Mouse (Mus musculus) MEL (cell line): Measurements from ENCODE around the gene Zfp282. TPM values are rescaled to one million over a fixed set of nuclear protein-coding genes. Genes with fewer than 3 reads are reported as not detected.

Source experiments
- DNase-seq: peaks from one replicate; pipeline ENCODE4 v3.0.0; 2011; ENCODE audit warnings: low read depth, low spot score
- H3K27ac ChIP-seq: 2 replicates; pipeline ENCODE4 v1.5.1; 2012; ENCODE audit warnings: low read depth, mild to moderate bottlenecking, control low read depth, low read length, moderate library complexity; ENCODE audit not compliant: control insufficient read depth
- H3K27me3 ChIP-seq, 2 experiments: fragments of 150-350 bp in 1 of 2; sonication (generic) in 1 of 2; 2 replicates each; pipeline ENCODE4 v1.6.1; 2012; ENCODE audit warnings: low read length in 2 of 2, mild to moderate bottlenecking in 2 of 2, improper control_type of control experiment in 1 of 2, moderate library complexity in 1 of 2; ENCODE audit not compliant: insufficient read depth in 2 of 2, control insufficient read depth in 1 of 2
- H3K36me3 ChIP-seq, 2 experiments: 2 replicates each; pipeline ENCODE4 v1.6.1; 2012 to 2014; ENCODE audit warnings: low read length in 2 of 2, improper control_type of control experiment in 1 of 2, inconsistent platforms in 1 of 2, mild to moderate bottlenecking in 1 of 2; ENCODE audit not compliant: insufficient read depth in 2 of 2, control insufficient read depth in 1 of 2
- H3K4me1 ChIP-seq, 2 experiments: fragments of 150-350 bp in 1 of 2; sonication (generic) in 1 of 2; 2 replicates each; pipeline ENCODE4 v1.6.1; 2012; ENCODE audit warnings: low read length in 2 of 2, improper control_type of control experiment in 1 of 2, mild to moderate bottlenecking in 1 of 2; ENCODE audit not compliant: insufficient read depth in 2 of 2, control insufficient read depth in 1 of 2
- H3K4me3 ChIP-seq, 2 experiments: fragments of 150-350 bp in 1 of 2; sonication (generic) in 1 of 2; 2 replicates each; pipeline ENCODE4 v1.5.1; 2012; ENCODE audit warnings: low read depth in 2 of 2, low read length in 2 of 2, mild to moderate bottlenecking in 2 of 2, moderate library complexity in 2 of 2, control low read depth in 1 of 2, improper control_type of control experiment in 1 of 2; ENCODE audit not compliant: control insufficient read depth in 1 of 2, insufficient read depth in 1 of 2
- H3K79me2 ChIP-seq: 2 replicates; pipeline ENCODE4 v1.6.1; 2012; ENCODE audit warnings: mild to moderate bottlenecking, low read length, moderate library complexity; ENCODE audit not compliant: control insufficient read depth, poor library complexity, insufficient read depth
- H3K9ac ChIP-seq: 2 replicates; pipeline ENCODE4 v1.6.1; 2012; ENCODE audit warnings: low read depth, mild to moderate bottlenecking, control low read depth, low read length, moderate library complexity; ENCODE audit not compliant: control insufficient read depth, poor library complexity, severe bottlenecking
- H3K9me3 ChIP-seq: fragments of 150-350 bp; sonication (generic); replicated peaks from 2 replicates; pipeline ENCODE4 v1.6.1; 2012; ENCODE audit warnings: mild to moderate bottlenecking, low read length, improper control_type of control experiment, moderate library complexity; ENCODE audit not compliant: insufficient read depth
- CHD1 ChIP-seq: IDR thresholded peaks from 2 replicates; pipeline ENCODE4 v1.6.1; 2012; ENCODE audit warnings: low read depth, mild to moderate bottlenecking, inconsistent platforms, low read length, improper control_type of control experiment
- ETS1 ChIP-seq: IDR thresholded peaks from 2 replicates; pipeline ENCODE4 v1.6.1; 2012; ENCODE audit warnings: low read depth, mild to moderate bottlenecking, inconsistent platforms, low read length, improper control_type of control experiment, moderate library complexity
- GABPA ChIP-seq: IDR thresholded peaks from 2 replicates; pipeline ENCODE4 v1.6.1; 2012; ENCODE audit warnings: low read depth, mild to moderate bottlenecking, inconsistent platforms, low read length, improper control_type of control experiment, moderate library complexity
- MAZ ChIP-seq: IDR thresholded peaks from 2 replicates; pipeline ENCODE4 v1.6.1; 2012; ENCODE audit warnings: low read depth, mild to moderate bottlenecking, inconsistent platforms, low read length, improper control_type of control experiment
- MEF2A ChIP-seq: IDR thresholded peaks from 2 replicates; pipeline ENCODE4 v1.6.1; 2014; ENCODE audit warnings: low read depth, mild to moderate bottlenecking, inconsistent platforms, low read length, improper control_type of control experiment; ENCODE audit not compliant: poor library complexity, insufficient replicate concordance, severe bottlenecking; ENCODE audit errors: extremely low read depth
- MXI1 ChIP-seq: IDR thresholded peaks from 2 replicates; pipeline ENCODE4 v1.6.1; 2011; ENCODE audit warnings: mild to moderate bottlenecking, low read depth, low read length, improper control_type of control experiment
- RAD21 ChIP-seq: IDR thresholded peaks from 2 replicates; pipeline ENCODE4 v1.6.1; 2011; ENCODE audit warnings: mild to moderate bottlenecking, low read depth, low read length, improper control_type of control experiment
- SIN3A ChIP-seq: IDR thresholded peaks from 2 replicates; pipeline ENCODE4 v1.6.1; 2012; ENCODE audit warnings: low read length, improper control_type of control experiment, inconsistent platforms
- TBP ChIP-seq: IDR thresholded peaks from 2 replicates; pipeline ENCODE4 v1.8.0; 2011; ENCODE audit warnings: low read depth, low read length, improper control_type of control experiment
- TCF12 ChIP-seq: IDR thresholded peaks from 2 replicates; pipeline ENCODE4 v1.6.1; 2014; ENCODE audit warnings: low read depth, mild to moderate bottlenecking, inconsistent platforms, low read length, improper control_type of control experiment, moderate library complexity
- ZC3H11A ChIP-seq: IDR thresholded peaks from 2 replicates; pipeline ENCODE4 v1.6.1; 2012; ENCODE audit warnings: low read depth, mild to moderate bottlenecking, inconsistent platforms, low read length, improper control_type of control experiment
- ZNF384 ChIP-seq: IDR thresholded peaks from 2 replicates; pipeline ENCODE4 v1.6.1; 2012; ENCODE audit warnings: low read depth, mild to moderate bottlenecking, inconsistent platforms, low read length, improper control_type of control experiment
- polyA plus RNA-seq, 2 experiments: library from polyadenylated mRNA; stranded (reverse) in 1 of 2; unstranded in 1 of 2; fragments of >175 nt in 1 of 2; fragments of >200 nt in 1 of 2; gene quantifications; 2 replicates each; pipeline versions ENCODE4 v1.2.1 to v1.2.4; 2012; ENCODE audit warnings: low replicate concordance in 2 of 2, low read depth in 1 of 2; ENCODE audit not compliant: insufficient read length in 2 of 2, insufficient read depth in 1 of 2, missing spikeins in 1 of 2
- total RNA-seq: library from RNA; depleted of rRNA; stranded (reverse); fragments of 300-350 nt; gene quantifications from 2 replicates; pipeline ENCODE4 v1.2.3, GENCODE M21; 2012

Gene Zfp282
- total and polyA plus RNA-seq, 3 experiments: 8.2 to 13.8 TPM; not detected in 1

GRCm38 (mm10) chr6:47943021-47943691 lies 66.2 kb downstream of the Zfp282 start:
- no peak for DNase-seq
- H3K4me1 ChIP-seq: no peaks in the 10 kb centered on the region

GRCm38 (mm10) chr6:47943721-47944120 lies 66.7 kb downstream of the Zfp282 start:
- TF ChIP-seq ETS1: no peak
- TF ChIP-seq SIN3A: no peak
- TF ChIP-seq MXI1: no peak
- TF ChIP-seq GABPA: no peak
- no peak for TF ChIP-seq ZC3H11A
- H3K4me3 ChIP-seq: no peak overlapping the region
- H3K79me2 ChIP-seq: no peaks in the 10 kb centered on the region
- no peak overlapping the region for H3K27ac ChIP-seq
- H3K36me3 ChIP-seq: no peaks in the 10 kb centered on the region
- H3K9ac ChIP-seq: no peak overlapping the region
- H3K4me1 ChIP-seq: no peaks in the 10 kb centered on the region
- no peaks in the 10 kb centered on the region for H3K27me3 ChIP-seq
- no peaks in the 10 kb centered on the region for H3K9me3 ChIP-seq
- DNase-seq: no peak

More at GRCm38 (mm10) chr6:47943021-47943691, 66.2 kb downstream of the Zfp282 start:
- Histone ChIP-seq H3K27me3 (no peaks in the 10 kb centered on the region), H3K9ac (no peak overlapping the region), H3K4me3 (no peak overlapping the region), H3K79me2 (no peaks in the 10 kb centered on the region), H3K27ac (no peak overlapping the region), H3K36me3 (no peaks in the 10 kb centered on the region), H3K9me3 (no peaks in the 10 kb centered on the region)
- no peak for TF ChIP-seq CHD1
- no peak for TF ChIP-seq ZNF384
- TF ChIP-seq MAZ: no peak
- no peak for TF ChIP-seq ETS1
- TF ChIP-seq MEF2A: no peak
- no peak for TF ChIP-seq RAD21
- TF ChIP-seq TBP: no peak

- H3K27ac ChIP-seq: no peak overlapping the region
- H3K79me2 ChIP-seq: no peaks in the 10 kb centered on the region
- no peaks in the 10 kb centered on the region for H3K4me1 ChIP-seq
- no peaks in the 10 kb centered on the region for H3K36me3 ChIP-seq
- no peak for DNase-seq
- H3K4me3 ChIP-seq: no peak overlapping the region
- no peaks in the 10 kb centered on the region for H3K27me3 ChIP-seq
- H3K9me3 ChIP-seq: no peaks in the 10 kb centered on the region
- no peak overlapping the region for H3K9ac ChIP-seq
- TF ChIP-seq TCF12 (no peak), TBP (peak; percentile 78)
Observed at GRCm38 (mm10) chr6:47947388-47947787, 70.4 kb downstream of the Zfp282 start.
